In genomic region chr14:17727878-17728277, GRCm38 (mm10) we compare ENCODE assay signal across 22 mouse cellular contexts.
DNase-seq lines count a peak whose midpoint lies in the region; ATAC-seq and TF ChIP-seq lines count a peak whose summit lies in the region.
"Had no signal": no experiment of that assay in that cellular context is flagged by ENCODE, and none has a peak within 500 bp of the region (broad histone marks: within the 10 kb centered on the region; RNA-seq: fewer than 3 reads in every experiment).

No protein-coding gene starts in this region.

- no peak for ATAC-seq in liver, postnatal 0 days
- peak; percentile 41; the same call in 1 of the 2 replicates for ATAC-seq in intestine, embryonic 15.5 days
- peak; percentile 58; the same call in 1 of the 2 replicates for ATAC-seq in intestine, embryonic 16.5 days
- peak; percentile 43; the same call in 1 of the 2 replicates for ATAC-seq in intestine, postnatal 0 days
- no peak for ATAC-seq in heart, embryonic 12.5 days (ENCODE audit: insufficient number of reproducible peaks, low FRiP score)
- ATAC-seq: activated CD4-positive, CD25-positive, alpha-beta regulatory T cell, adult 4 months; CD4-positive, CD25-positive, alpha-beta regulatory T cell, adult 4 months; Patski had no signal

- TF ChIP-seq CTCF in liver, adult 2 months (IDR thresholded peaks at IDR 0.05; ENCODE audit: low read depth, low read length) = no peak
- no peak for TF ChIP-seq CTCF in liver, postnatal 0 days (IDR thresholded peaks at IDR 0.05; ENCODE audit: low read depth)
- no peak for TF ChIP-seq CTCF in intestine, postnatal 0 days (IDR thresholded peaks at IDR 0.05; ENCODE audit: low read depth)

- H3K9me3 ChIP-seq in liver, postnatal 0 days (ENCODE audit: low read length) = no peaks in the 10 kb centered on the region
- H3K9me3 ChIP-seq in intestine, embryonic 15.5 days = no peaks in the 10 kb centered on the region
- no peaks in the 10 kb centered on the region for H3K9me3 ChIP-seq in intestine, embryonic 16.5 days (ENCODE audit: control insufficient read depth, low read length)
- H3K9me3 ChIP-seq in intestine, postnatal 0 days (ENCODE audit: control insufficient read depth) = no peaks in the 10 kb centered on the region
- no peaks in the 10 kb centered on the region for H3K9me3 ChIP-seq in heart, embryonic 12.5 days (replicated peaks)
- H3K9me3 ChIP-seq: G1E had no signal

- no peaks in the 10 kb centered on the region for H3K27me3 ChIP-seq in liver, adult 2 months (ENCODE audit: control insufficient read depth, insufficient read depth, low read length)
- no peaks in the 10 kb centered on the region for H3K27me3 ChIP-seq in liver, postnatal 0 days (ENCODE audit: insufficient read depth, low read length)
- no peaks in the 10 kb centered on the region for H3K27me3 ChIP-seq in intestine, embryonic 15.5 days (replicated peaks)
- no peaks in the 10 kb centered on the region for H3K27me3 ChIP-seq in intestine, embryonic 16.5 days (replicated peaks; ENCODE audit: control insufficient read depth, insufficient read depth, low read length)
- H3K27me3 ChIP-seq in intestine, postnatal 0 days (replicated peaks; ENCODE audit: control insufficient read depth, insufficient read depth, low read length) = no peaks in the 10 kb centered on the region
- H3K27me3 ChIP-seq in heart, embryonic 12.5 days (replicated peaks) = no peaks in the 10 kb centered on the region
- H3K27me3 ChIP-seq: CH12.LX, Patski had no signal

- H3K4me2 ChIP-seq in liver, postnatal 0 days (ENCODE audit: low read depth, low read length) = no peak overlapping the region
- no peak overlapping the region for H3K4me2 ChIP-seq in intestine, embryonic 15.5 days (replicated peaks)
- H3K4me2 ChIP-seq in intestine, embryonic 16.5 days (ENCODE audit: low read depth, low read length) = no peak overlapping the region
- H3K4me2 ChIP-seq in intestine, postnatal 0 days (replicated peaks; ENCODE audit: low read depth) = no peak overlapping the region
- no peak overlapping the region for H3K4me2 ChIP-seq in heart, embryonic 12.5 days

- peak; percentile 61 for DNase-seq in liver, adult 2 months (ENCODE audit: extremely low read depth, low read depth, low spot score)
- no peak for DNase-seq in liver, postnatal 0 days
- DNase-seq in heart, adult 11 months = no peak
- DNase-seq in frontal cortex, postnatal 10 days (ENCODE audit: low spot score in 2 of 2) = no peak
- DNase-seq: adrenal gland, adult 2 months; adrenal gland, adult 8-10 months; adrenal gland, postnatal 10 days; adrenal gland, postnatal 14 days; adrenal gland, postnatal 25 days; adrenal gland, postnatal 36 days; B cell, adult 2 months; cerebellum, adult 11 months; cerebellum, adult 11-12 months had no signal

- TF ChIP-seq POLR2A in liver, adult 2 months (IDR thresholded peaks at IDR 0.05; ENCODE audit: extremely low read depth, insufficient read depth, low read length) = no peak

- peaks cover 37% of the 10 kb centered on the region for H3K4me1 ChIP-seq in liver, adult 2 months (ENCODE audit: control insufficient read depth, insufficient read depth, low read length)
- no peaks in the 10 kb centered on the region; the same call in 1 of the 2 replicates for H3K4me1 ChIP-seq in liver, postnatal 0 days (ENCODE audit: insufficient read depth)
- no peaks in the 10 kb centered on the region for H3K4me1 ChIP-seq in intestine, embryonic 15.5 days (replicated peaks)
- no peaks in the 10 kb centered on the region for H3K4me1 ChIP-seq in intestine, embryonic 16.5 days (ENCODE audit: control insufficient read depth, insufficient read depth, low read length)
- peaks cover 2% of the 10 kb centered on the region; the same call in 1 of the 2 replicates for H3K4me1 ChIP-seq in intestine, postnatal 0 days (replicated peaks; ENCODE audit: control insufficient read depth, insufficient read depth, low read length)
- H3K4me1 ChIP-seq in heart, embryonic 12.5 days (replicated peaks) = no peaks in the 10 kb centered on the region

- H3K36me3 ChIP-seq in liver, adult 2 months (ENCODE audit: control insufficient read depth, insufficient read depth, low read length) = peaks cover 2% of the 10 kb centered on the region; the same call in 1 of the 2 replicates
- no peaks in the 10 kb centered on the region for H3K36me3 ChIP-seq in liver, postnatal 0 days (replicated peaks; ENCODE audit: insufficient read depth, low read length)
- H3K36me3 ChIP-seq in intestine, embryonic 15.5 days = no peaks in the 10 kb centered on the region
- no peaks in the 10 kb centered on the region for H3K36me3 ChIP-seq in intestine, embryonic 16.5 days (ENCODE audit: control insufficient read depth, insufficient read depth, low read length)
- H3K36me3 ChIP-seq in intestine, postnatal 0 days (ENCODE audit: control insufficient read depth, insufficient read depth) = no peaks in the 10 kb centered on the region
- no peaks in the 10 kb centered on the region for H3K36me3 ChIP-seq in heart, embryonic 12.5 days
- H3K36me3 ChIP-seq: G1E had no signal

- WGBS in liver, adult 2 months = 48% methylated on average over 4 of the region's 4 CpGs
- WGBS in liver, postnatal 0 days (ENCODE audit: insufficient replicate concordance) = 60% methylated on average over 4 of the region's 4 CpGs
- WGBS in intestine, embryonic 15.5 days = 62% methylated on average over 4 of the region's 4 CpGs
- 67% methylated on average over 4 of the region's 4 CpGs for WGBS in intestine, embryonic 16.5 days
- WGBS in intestine, postnatal 0 days = 57% methylated on average over 4 of the region's 4 CpGs
- 69% methylated on average over 4 of the region's 4 CpGs for WGBS in heart, embryonic 12.5 days

- no peak overlapping the region for H3K9ac ChIP-seq in liver, adult 2 months (ENCODE audit: low read depth, low read length)
- no peak overlapping the region for H3K9ac ChIP-seq in liver, postnatal 0 days (replicated peaks)
- no peak overlapping the region for H3K9ac ChIP-seq in intestine, embryonic 15.5 days
- no peak overlapping the region for H3K9ac ChIP-seq in intestine, embryonic 16.5 days (ENCODE audit: low read depth, low read length)
- H3K9ac ChIP-seq in intestine, postnatal 0 days (ENCODE audit: low read depth, low read length) = no peak overlapping the region
- H3K9ac ChIP-seq in heart, embryonic 12.5 days = no peak overlapping the region

- peaks cover 20% of the 10 kb centered on the region; the same call in 1 of the 2 replicates for H3K79me2 ChIP-seq in liver, adult 2 months (ENCODE audit: control insufficient read depth, insufficient read depth, low read length)

- H3K27ac ChIP-seq in liver, adult 2 months (replicated peaks; ENCODE audit: insufficient read depth, low read depth, low read length) = peak overlapping the region; percentile 89
- H3K27ac ChIP-seq in liver, postnatal 0 days (ENCODE audit: low read depth) = no peak overlapping the region
- no peak overlapping the region for H3K27ac ChIP-seq in intestine, embryonic 15.5 days
- H3K27ac ChIP-seq in intestine, embryonic 16.5 days (ENCODE audit: low read length) = no peak overlapping the region
- H3K27ac ChIP-seq in intestine, postnatal 0 days (ENCODE audit: low read depth, low read length) = no peak overlapping the region
- H3K27ac ChIP-seq in heart, embryonic 12.5 days (ENCODE audit: poor library complexity, severe bottlenecking) = no peak overlapping the region

- TF ChIP-seq EP300 in liver, postnatal 0 days (IDR thresholded peaks at IDR 0.05; ENCODE audit: low read depth) = no peak

- no peak overlapping the region for H3K4me3 ChIP-seq in liver, adult 2 months (ENCODE audit: insufficient read depth, low read depth, low read length)
- H3K4me3 ChIP-seq in liver, postnatal 0 days (ENCODE audit: low read depth, low read length) = no peak overlapping the region
- no peak overlapping the region for H3K4me3 ChIP-seq in intestine, embryonic 15.5 days (replicated peaks)
- H3K4me3 ChIP-seq in intestine, embryonic 16.5 days (ENCODE audit: low read length) = no peak overlapping the region
- no peak overlapping the region for H3K4me3 ChIP-seq in intestine, postnatal 0 days (ENCODE audit: low read depth, low read length)
- no peak overlapping the region for H3K4me3 ChIP-seq in heart, embryonic 12.5 days

Comparison
In these comparisons a context has a peak if more than half of its experiments do, and no peak if none do; other contexts are left out.
1. ATAC-seq: peak in intestine, embryonic 15.5 days (single experiment), intestine, embryonic 16.5 days (single experiment) and intestine, postnatal 0 days (single experiment); none in liver, postnatal 0 days (single experiment) and heart, embryonic 12.5 days (single experiment).